Comparison of ENCODE assay signal across 14 mouse cellular contexts in the genomic region with DNA sequence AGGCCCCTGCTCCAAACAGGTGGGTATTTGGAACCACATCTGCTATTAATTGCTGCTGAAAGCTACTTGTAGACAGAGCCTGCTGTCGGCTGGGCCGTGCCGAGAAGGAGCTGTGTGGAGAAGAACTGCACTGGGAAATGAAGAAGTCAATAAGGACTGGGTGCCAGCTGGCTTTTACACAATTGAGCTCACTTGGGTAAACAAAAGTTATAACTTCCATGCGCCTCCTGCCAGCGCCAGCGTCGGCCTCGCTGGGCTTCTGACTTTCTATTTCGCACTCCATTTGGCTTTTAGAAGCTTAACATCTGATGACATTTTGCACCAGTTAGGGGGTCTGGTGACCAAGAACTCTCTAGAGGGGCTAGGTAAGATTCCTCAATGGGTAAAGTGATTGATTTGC.
DNase-seq lines count a peak whose midpoint lies in the region; ATAC-seq and TF ChIP-seq lines count a peak whose summit lies in the region.
"Had no signal": no experiment of that assay in that cellular context is flagged by ENCODE, and none has a peak within 500 bp of the region (broad histone marks: within the 10 kb centered on the region; RNA-seq: fewer than 3 reads in every experiment).

No protein-coding gene starts in this region.

- no peak for TF ChIP-seq POLR2A in kidney, adult 2 months (IDR thresholded peaks at IDR 0.05; ENCODE audit: low read depth, low read length)
- no peak for TF ChIP-seq POLR2A in brain, embryonic 14.5 days (IDR thresholded peaks at IDR 0.05; ENCODE audit: borderline replicate concordance, extremely low read depth, insufficient read depth, insufficient read length, poor library complexity, severe bottlenecking)

- WGBS in kidney, adult 2 months, result 59% methylated on average over 9 of the region's 9 CpGs
- WGBS in limb, embryonic 10.5 days, result 67% methylated on average over 9 of the region's 9 CpGs

- H3K9me3 ChIP-seq in limb, embryonic 10.5 days (replicated peaks), result no peaks in the 10 kb centered on the region
- H3K9me3 ChIP-seq: forebrain, embryonic 12.5 days had no signal

- ATAC-seq in erythroblast, adult 5-6 weeks (replicated peaks; ENCODE audit: low FRiP score, poor library complexity, severe bottlenecking), result no peak

- TF ChIP-seq CTCF in kidney, adult 2 months (conservative IDR thresholded peaks at IDR 0.05; ENCODE audit: insufficient read depth, insufficient read length, low read depth, low read length), result no peak
- TF ChIP-seq CTCF in brain, embryonic 14.5 days (IDR thresholded peaks at IDR 0.05; ENCODE audit: borderline replicate concordance, extremely low read depth, insufficient read depth, insufficient read length), result no peak

- no peaks in the 10 kb centered on the region for H3K27me3 ChIP-seq in kidney, adult 2 months (replicated peaks; ENCODE audit: control insufficient read depth, insufficient read depth, low read length)
- no peaks in the 10 kb centered on the region for H3K27me3 ChIP-seq in limb, embryonic 10.5 days (ENCODE audit: low read depth, poor library complexity, severe bottlenecking)
- H3K27me3 ChIP-seq: forebrain, embryonic 12.5 days had no signal

- DNase-seq in adrenal gland, postnatal 10 days, result peak; percentile 27
- DNase-seq in adrenal gland, adult 2 months, result no peak
- peak; percentile 1 for DNase-seq in kidney, adult 2 months
- DNase-seq in kidney, postnatal 36 days, result no peak
- DNase-seq in brain, embryonic 14.5 days (ENCODE audit: low read depth), result peak; percentile 72
- peak; percentile 33 for DNase-seq in limb, embryonic 10.5 days (ENCODE audit: low spot score)
- DNase-seq in thymus, postnatal 36 days, result no peak
- DNase-seq: cerebellum, adult 8-10 months; kidney, postnatal 14 days; spleen, adult 18-20 months had no signal

- H3K4me1 ChIP-seq in kidney, adult 2 months (ENCODE audit: control insufficient read depth, insufficient read depth, low read length), result no peaks in the 10 kb centered on the region
- peaks cover 8% of the 10 kb centered on the region; the same call in 1 of the 2 replicates for H3K4me1 ChIP-seq in limb, embryonic 10.5 days
- H3K4me1 ChIP-seq: forebrain, embryonic 12.5 days had no signal

- no peak overlapping the region for H3K27ac ChIP-seq in kidney, adult 2 months (ENCODE audit: insufficient read depth, low read depth, low read length)
- H3K27ac ChIP-seq in limb, embryonic 10.5 days, result no peak overlapping the region
- H3K27ac ChIP-seq: forebrain, embryonic 12.5 days; hindbrain, embryonic 14.5 days had no signal

- H3K4me3 ChIP-seq in kidney, adult 2 months (ENCODE audit: insufficient read depth, low read depth, low read length), result no peak overlapping the region
- no peak overlapping the region for H3K4me3 ChIP-seq in limb, embryonic 10.5 days
- H3K4me3 ChIP-seq: forebrain, embryonic 12.5 days; megakaryocyte, embryonic 14.5 days had no signal

- H3K36me3 ChIP-seq in kidney, adult 2 months (ENCODE audit: control insufficient read depth, insufficient read depth, low read length), result no peaks in the 10 kb centered on the region
- H3K36me3 ChIP-seq in limb, embryonic 10.5 days, result no peaks in the 10 kb centered on the region
- H3K36me3 ChIP-seq: forebrain, embryonic 12.5 days had no signal

Comparison
In these comparisons a context has a peak if more than half of its experiments do, and no peak if none do; other contexts are left out.
1. DNase-seq: peak in adrenal gland, postnatal 10 days (single experiment), kidney, adult 2 months (single experiment), brain, embryonic 14.5 days (single experiment) and limb, embryonic 10.5 days (single experiment); none in adrenal gland, adult 2 months (single experiment), kidney, postnatal 36 days (0 of 2) and thymus, postnatal 36 days (0 of 2).